Mouse (Mus musculus): ENCODE results near the gene Prf1.

GRCm38 (mm10) chr10:61290016-61290415, 7.6 kb upstream of the Prf1 start:
- no peak for TF ChIP-seq POLR2A (IDR thresholded peaks at IDR 0.05; ENCODE audit: insufficient read depth, low read length)
- no peak for TF ChIP-seq CTCF (IDR thresholded peaks at IDR 0.05; ENCODE audit: low read depth, low read length)
